Mouse (Mus musculus) midbrain, embryonic 12.5 days (tissue): Measurements from ENCODE around the gene Gsap. TPM values are rescaled to one million over a fixed set of nuclear protein-coding genes. Genes with fewer than 3 reads are reported as not detected.
"Not testable (repeated sequence)": the region's sequence is repeated elsewhere in the genome, so short reads cannot be mapped to it uniquely, and the experiment has no call there.

Experiments used
- ATAC-seq: fragments of 200-750 bp; cut with Nextera tagmentation; 2 replicates; pipeline ENCODE4 v1.8.0; 2017; ENCODE audit warnings: low read depth, moderate TSS enrichment, moderate library complexity; ENCODE audit not compliant: low FRiP score
- H3K27ac ChIP-seq: fragments of 300-500 bp; sonication (generic); replicated peaks from 2 replicates; pipeline ENCODE4 v1.5.1; 2016; ENCODE audit warnings: mild to moderate bottlenecking
- H3K27me3 ChIP-seq: fragments of 300-500 bp; sonication (generic); 2 replicates; pipeline ENCODE4 v1.6.1; 2016; ENCODE audit warnings: mild to moderate bottlenecking
- H3K36me3 ChIP-seq: fragments of 300-500 bp; sonication (generic); 2 replicates; pipeline ENCODE4 v1.6.1; 2016
- H3K4me1 ChIP-seq: fragments of 300-500 bp; sonication (generic); 2 replicates; pipeline ENCODE4 v1.6.1; 2016
- H3K4me2 ChIP-seq: fragments of 300-500 bp; sonication (generic); replicated peaks from 2 replicates; pipeline ENCODE4 v1.6.1; 2016; ENCODE audit warnings: mild to moderate bottlenecking, moderate library complexity
- H3K4me3 ChIP-seq: fragments of 300-500 bp; sonication (generic); 2 replicates; pipeline ENCODE4 v1.5.1; 2016; ENCODE audit warnings: mild to moderate bottlenecking
- H3K9ac ChIP-seq: fragments of 300-500 bp; sonication (generic); replicated peaks from 2 replicates; pipeline ENCODE4 v1.6.1; 2016; ENCODE audit warnings: mild to moderate bottlenecking, moderate library complexity
- H3K9me3 ChIP-seq: fragments of 300-500 bp; sonication (generic); 2 replicates; pipeline ENCODE4 v1.6.1; 2016; ENCODE audit warnings: mild to moderate bottlenecking
- WGBS: fragments of 180-500 bp; shearing (Covaris S2); methylation state at CpG from one replicate; pipeline ENCODE4 v1.1.7; 2016; 5-methylcytosine and 5-hydroxymethylcytosine counted together
- polyA plus RNA-seq: library from polyadenylated mRNA; unstranded; fragments of >200 nt; fragmentation: Nextera tagmentation; extraction: Ambion mirVana; gene quantifications from 2 replicates; pipeline ENCODE4 v1.2.1, GENCODE M21; 2016

Gsap gene
- polyA plus RNA-seq, 1 experiment from 2014 or later: 3.5 TPM

DNA sequence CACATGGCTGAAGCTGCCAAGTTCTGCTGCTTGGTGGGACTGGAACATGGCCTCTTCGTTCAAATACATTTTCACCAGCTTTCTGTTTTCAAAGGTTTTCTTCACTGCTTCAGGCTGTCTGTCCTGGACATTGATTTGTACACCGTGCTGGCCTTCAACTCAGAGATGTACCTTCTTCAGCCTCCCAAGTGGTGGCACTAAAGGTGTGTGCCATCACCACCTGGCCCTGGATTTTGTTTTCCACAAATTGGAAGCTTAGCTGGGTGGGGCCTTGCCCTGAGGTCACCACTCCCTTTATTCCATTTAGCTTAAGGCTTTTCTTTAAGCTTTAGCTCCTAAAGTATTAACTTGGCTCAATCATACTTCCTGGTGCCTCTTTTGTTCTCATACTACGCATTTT is 22.6 kb upstream of the Gsap start:
- Histone ChIP-seq H3K9me3 (no peaks in the 10 kb centered on the region), H3K36me3 (no peaks in the 10 kb centered on the region), H3K27ac (no peak overlapping the region), H3K4me2 (no peak overlapping the region), H3K4me3 (no peak overlapping the region), H3K4me1 (no peaks in the 10 kb centered on the region), H3K9ac (no peak overlapping the region), H3K27me3 (no peaks in the 10 kb centered on the region)
- ATAC-seq: no peak
- WGBS: 92% methylated on average over 3 of the region's 3 CpGs

GRCm38 (mm10) chr5:21168689-21169345 is 17.2 kb upstream of the Gsap start:
- Histone ChIP-seq H3K4me1 (no peaks in the 10 kb centered on the region), H3K4me3 (no peak overlapping the region), H3K9ac (no peak overlapping the region), H3K27me3 (0 out of 2 replicates have a peak, but pooled peaks cover 4% of the 10 kb centered on the region), H3K4me2 (no peak overlapping the region), H3K9me3 (no peaks in the 10 kb centered on the region), H3K36me3 (no peaks in the 10 kb centered on the region), H3K27ac (no peak overlapping the region)
- no peak for ATAC-seq
- 59% methylated on average over 8 of the region's 8 CpGs for WGBS

GRCm38 (mm10) chr5:21169346-21169745 is 16.7 kb upstream of the Gsap start:
- Histone ChIP-seq H3K27ac (no peak overlapping the region), H3K9me3 (no peaks in the 10 kb centered on the region), H3K4me2 (no peak overlapping the region), H3K9ac (no peak overlapping the region), H3K4me3 (no peak overlapping the region), H3K27me3 (0 out of 2 replicates have a peak, but pooled peaks cover 4% of the 10 kb centered on the region), H3K36me3 (no peaks in the 10 kb centered on the region), H3K4me1 (no peaks in the 10 kb centered on the region)
- no peak for ATAC-seq
- 45% methylated on average over 3 of the region's 3 CpGs for WGBS

GRCm38 (mm10) chr5:21169877-21170276 is 16.2 kb upstream of the Gsap start:
- no peak for ATAC-seq
- no peaks in the 10 kb centered on the region for H3K4me1 ChIP-seq
- no peaks in the 10 kb centered on the region for H3K36me3 ChIP-seq
- H3K27me3 ChIP-seq: 0 out of 2 replicates have a peak, but pooled peaks cover 4% of the 10 kb centered on the region
- H3K4me2 ChIP-seq: no peak overlapping the region
- no peak overlapping the region for H3K9ac ChIP-seq
- no peak overlapping the region for H3K4me3 ChIP-seq
- no peaks in the 10 kb centered on the region for H3K9me3 ChIP-seq
- 81% methylated on average over 1 of the region's 1 CpGs for WGBS
- H3K27ac ChIP-seq: no peak overlapping the region

DNA sequence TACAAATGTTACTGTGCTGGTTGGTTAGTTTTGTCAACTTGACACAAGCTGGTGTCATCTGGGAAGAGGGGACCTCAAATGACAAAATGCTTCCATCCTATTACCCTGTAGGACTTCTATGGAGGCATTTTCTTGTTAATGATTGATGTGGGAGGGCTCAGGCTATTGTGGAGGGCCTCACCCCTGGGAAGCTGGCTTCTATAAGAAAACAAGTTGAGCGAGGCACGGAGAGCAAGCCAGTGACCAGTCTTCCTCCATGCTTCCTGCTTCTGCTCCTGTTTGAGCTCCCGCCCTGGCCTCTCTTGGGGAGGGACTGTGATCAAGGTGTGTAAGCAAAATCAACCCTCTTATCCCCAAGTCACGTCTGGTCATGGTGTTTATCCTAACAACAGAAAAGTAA is 15.6 kb upstream of the Gsap start:
- Histone ChIP-seq H3K27me3 (0 out of 2 replicates have a peak, but pooled peaks cover 4% of the 10 kb centered on the region), H3K9me3 (no peaks in the 10 kb centered on the region), H3K27ac (no peak overlapping the region), H3K36me3 (no peaks in the 10 kb centered on the region), H3K9ac (no peak overlapping the region), H3K4me3 (no peak overlapping the region), H3K4me1 (peaks cover 5% of the 10 kb centered on the region), H3K4me2 (no peak overlapping the region)
- 42% methylated on average over 4 of the region's 4 CpGs for WGBS
- no peak for ATAC-seq

DNA sequence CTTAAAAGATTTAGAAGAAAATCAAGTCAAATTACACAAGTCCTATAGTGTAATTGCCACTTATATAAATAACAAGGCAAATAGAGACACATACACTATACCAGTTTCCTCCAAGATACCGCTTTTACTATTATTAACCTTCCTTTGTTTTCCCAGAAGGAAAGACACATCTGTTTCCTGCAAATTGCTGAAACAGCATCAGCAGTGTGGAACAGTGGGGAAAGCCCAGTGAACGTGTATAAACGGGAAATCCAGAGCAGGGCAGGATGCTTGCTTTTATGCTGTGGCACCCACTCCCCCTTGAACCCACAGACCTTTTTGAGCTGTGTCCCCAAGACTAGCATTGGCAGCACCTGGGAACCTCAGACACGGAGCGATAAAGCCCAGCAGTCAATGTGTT is 15.2 kb upstream of the Gsap start:
- Histone ChIP-seq H3K9ac (no peak overlapping the region), H3K36me3 (no peaks in the 10 kb centered on the region), H3K27ac (no peak overlapping the region), H3K4me3 (no peak overlapping the region), H3K27me3 (0 out of 2 replicates have a peak, but pooled peaks cover 4% of the 10 kb centered on the region), H3K4me2 (no peak overlapping the region), H3K4me1 (peaks cover 9% of the 10 kb centered on the region), H3K9me3 (no peaks in the 10 kb centered on the region)
- no peak for ATAC-seq
- WGBS: 67% methylated on average over 5 of the region's 5 CpGs

DNA sequence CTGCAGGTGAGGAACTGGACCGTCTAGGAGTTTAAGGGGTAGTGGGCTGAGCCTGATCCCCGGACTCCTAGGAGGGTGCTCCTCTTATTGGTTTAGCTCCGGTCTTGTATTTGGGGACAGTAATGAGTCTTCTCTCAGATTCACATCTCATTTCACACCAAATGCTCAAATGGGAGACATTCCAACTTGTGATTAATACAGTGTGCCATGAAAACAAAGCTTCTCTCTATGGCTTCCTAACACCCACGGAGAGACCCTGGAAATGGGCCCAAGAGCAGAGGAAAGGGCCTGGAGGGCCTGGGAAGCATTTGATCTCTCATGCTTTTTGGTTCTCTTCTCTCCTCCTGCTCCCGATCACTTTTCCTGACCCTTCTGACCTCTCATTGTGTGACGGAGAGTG is 14.7 kb upstream of the Gsap start:
- peaks cover 9% of the 10 kb centered on the region for H3K4me1 ChIP-seq
- no peak overlapping the region for H3K9ac ChIP-seq
- H3K4me2 ChIP-seq: no peak overlapping the region
- H3K27ac ChIP-seq: no peak overlapping the region
- 0 out of 2 replicates have a peak, but pooled peaks cover 4% of the 10 kb centered on the region for H3K27me3 ChIP-seq
- H3K9me3 ChIP-seq: no peaks in the 10 kb centered on the region
- 64% methylated on average over 6 of the region's 6 CpGs for WGBS
- H3K4me3 ChIP-seq: no peak overlapping the region
- H3K36me3 ChIP-seq: no peaks in the 10 kb centered on the region
- no peak for ATAC-seq

DNA sequence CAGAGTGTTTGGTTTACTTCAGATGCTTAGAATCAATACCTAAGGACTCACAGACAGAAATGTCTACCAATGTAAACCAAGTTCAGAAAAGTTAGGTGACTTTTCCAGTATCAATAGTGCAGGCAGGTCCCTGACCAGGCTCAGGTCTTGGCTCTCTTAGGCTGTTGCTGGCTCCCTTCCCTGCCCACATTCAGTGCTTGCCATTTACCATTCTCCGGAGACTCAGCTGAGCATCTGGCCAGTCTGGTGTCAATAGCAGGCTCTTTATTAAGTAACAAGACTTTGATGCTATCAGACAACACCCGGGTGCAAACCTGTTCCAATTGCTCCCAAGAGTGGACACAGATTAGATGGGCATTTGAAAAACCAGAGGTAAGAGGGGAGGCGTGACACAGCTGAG is 13.7 kb upstream of the Gsap start:
- H3K4me1 ChIP-seq: peaks cover 9% of the 10 kb centered on the region
- no peak overlapping the region for H3K27ac ChIP-seq
- H3K4me2 ChIP-seq: no peak overlapping the region
- WGBS: 77% methylated on average over 3 of the region's 3 CpGs
- 0 out of 2 replicates have a peak, but pooled peaks cover 4% of the 10 kb centered on the region for H3K27me3 ChIP-seq
- no peak for ATAC-seq
- no peaks in the 10 kb centered on the region for H3K36me3 ChIP-seq
- no peak overlapping the region for H3K4me3 ChIP-seq
- H3K9ac ChIP-seq: no peak overlapping the region
- H3K9me3 ChIP-seq: no peaks in the 10 kb centered on the region

DNA sequence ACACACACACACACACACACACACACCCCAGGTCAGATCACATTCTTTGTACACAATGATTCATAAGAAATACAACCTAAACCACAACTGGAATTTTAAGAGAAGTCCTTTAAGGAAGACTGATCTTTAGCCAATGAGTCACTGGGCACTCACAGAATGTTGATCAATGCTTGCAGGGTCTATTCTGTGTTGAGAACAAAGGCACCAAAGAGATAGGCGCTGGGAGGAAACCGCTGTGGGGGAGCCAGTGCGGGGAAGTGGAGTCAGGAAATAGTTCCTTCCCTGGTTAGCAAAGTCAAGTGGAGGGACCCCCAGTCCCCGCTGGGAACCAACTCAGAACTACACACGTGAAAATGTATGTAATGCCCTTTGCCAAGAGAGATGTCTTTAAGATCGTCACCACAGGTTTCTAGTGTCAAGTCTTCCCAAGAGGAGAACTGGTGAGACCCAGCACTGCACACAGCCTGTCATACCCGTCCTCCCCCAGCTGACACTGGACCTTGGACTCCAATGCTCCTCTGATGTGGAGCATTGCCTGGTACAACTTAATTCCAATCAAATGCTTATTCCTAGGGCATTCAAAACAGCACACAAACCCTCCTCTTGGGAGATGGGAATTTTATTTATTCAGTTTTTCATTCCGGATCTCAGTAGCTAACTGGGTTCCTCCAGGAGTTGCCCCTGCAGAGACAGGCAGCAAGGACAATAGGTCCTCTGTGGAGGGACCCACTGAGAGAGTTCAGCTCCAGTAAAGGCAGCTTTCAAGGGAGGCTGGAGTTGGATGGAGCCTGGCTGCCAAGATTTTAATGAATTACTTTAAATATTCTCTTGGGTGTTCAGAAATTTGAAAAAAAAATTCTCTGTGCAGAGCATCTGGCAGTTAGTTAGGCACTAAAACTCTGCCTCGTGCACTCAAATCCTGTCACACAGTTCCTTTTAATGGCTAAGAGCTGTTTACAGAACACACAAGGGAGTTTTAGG is 10.6 kb upstream of the Gsap start:
- Histone ChIP-seq H3K4me2 (no peak overlapping the region), H3K27ac (peak overlapping the region; percentile 30; the same call in 1 of the 2 replicates), H3K36me3 (no peaks in the 10 kb centered on the region), H3K9ac (no peak overlapping the region), H3K9me3 (0 out of 2 replicates have a peak, but pooled peaks cover 5% of the 10 kb centered on the region), H3K4me3 (no peak overlapping the region), H3K4me1 (peaks cover 9% of the 10 kb centered on the region), H3K27me3 (0 out of 2 replicates have a peak, but pooled peaks cover 4% of the 10 kb centered on the region)
- WGBS: 19% methylated on average over 9 of the region's 9 CpGs
- peak; percentile 72; the same call in 1 of the 2 replicates for ATAC-seq

- Histone ChIP-seq H3K36me3 (no peaks in the 10 kb centered on the region), H3K9me3 (0 out of 2 replicates have a peak, but pooled peaks cover 5% of the 10 kb centered on the region), H3K4me2 (no peak overlapping the region), H3K4me3 (no peak overlapping the region), H3K27ac (no peak overlapping the region), H3K4me1 (peaks cover 9% of the 10 kb centered on the region), H3K27me3 (no peaks in the 10 kb centered on the region), H3K9ac (no peak overlapping the region)
- ATAC-seq: no peak
Observed at GRCm38 (mm10) chr5:21179496-21179895, 6.6 kb upstream of the Gsap start.

- not testable (repeated sequence) for H3K9ac ChIP-seq, H3K9me3 ChIP-seq, H3K27me3 ChIP-seq, ATAC-seq, H3K4me3 ChIP-seq, H3K4me1 ChIP-seq, H3K4me2 ChIP-seq, H3K27ac ChIP-seq, H3K36me3 ChIP-seq
- 62% methylated on average over 2 of the region's 2 CpGs for WGBS
Observed at GRCm38 (mm10) chr5:21183046-21183445, 3.0 kb upstream of the Gsap start.

DNA sequence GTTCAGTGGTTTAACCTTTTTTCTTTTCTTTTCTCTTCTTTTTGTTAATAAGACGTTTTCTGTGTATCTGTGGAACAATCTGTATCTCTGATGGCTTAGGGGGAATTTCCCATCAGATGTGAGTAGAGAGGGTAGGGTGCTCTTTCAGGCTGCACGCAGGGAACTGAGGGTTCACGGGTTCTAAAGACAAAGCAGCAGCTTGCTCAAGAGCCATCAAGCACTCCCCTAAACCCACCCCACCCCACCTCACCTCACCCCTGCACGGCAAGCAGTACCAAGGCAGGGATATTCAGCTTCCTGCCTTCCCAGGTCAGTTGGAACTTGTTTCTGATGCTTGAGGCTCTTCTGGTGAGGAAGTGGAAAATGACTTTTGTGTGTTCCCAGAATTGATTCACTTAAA is 766 bp downstream of the Gsap start:
- 0 out of 2 replicates have a peak, but pooled peaks cover 4% of the 10 kb centered on the region for H3K27me3 ChIP-seq
- H3K9ac ChIP-seq: peak overlapping the region; percentile 65; the same call in 1 of the 2 replicates
- H3K9me3 ChIP-seq: no peaks in the 10 kb centered on the region
- H3K4me2 ChIP-seq: peak overlapping the region; percentile 74
- H3K36me3 ChIP-seq: no peaks in the 10 kb centered on the region
- ATAC-seq: peak; percentile 55; the same call in 1 of the 2 replicates
- 7% methylated on average over 4 of the region's 4 CpGs for WGBS
- peaks cover 10% of the 10 kb centered on the region for H3K4me1 ChIP-seq
- H3K27ac ChIP-seq: no peak overlapping the region
- H3K4me3 ChIP-seq: peak overlapping the region; percentile 53
